Mouse (Mus musculus) 3T3-L1 (cell line): ENCODE measurements at regions not wholly inside any gene's neighbourhood (a gene's known extent, or its start where the extent isn't known, plus 50 kb on each side); places are given as distances from the start of the nearest gene placed in this dataset.

Experiments used
- DNase-seq: peaks from one replicate; pipeline ENCODE4 v3.0.0-alpha.2; 2015; ENCODE audit warnings: low read depth, low spot score

- DNase-seq, result no peak
These were observed 151.3 kb upstream of the 4933402D24Rik start for GRCm38 (mm10) chr1:63920181-63920933.

GRCm38 (mm10) chr1:63918200-63918599, 149.1 kb upstream of the 4933402D24Rik start:
- no peak for DNase-seq

- DNase-seq, result peak; percentile 60
These were observed 148.0 kb upstream of the 4933402D24Rik start for GRCm38 (mm10) chr1:63916907-63917650.

GRCm38 (mm10) chr1:63910765-63911164, 141.7 kb upstream of the 4933402D24Rik start:
- DNase-seq, result no peak

GRCm38 (mm10) chr1:63909191-63909590, 140.1 kb upstream of the 4933402D24Rik start:
- no peak for DNase-seq

- DNase-seq, result no peak
These were observed 134.6 kb upstream of the 4933402D24Rik start for GRCm38 (mm10) chr1:63903620-63904019.

- DNase-seq, result no peak
These were observed 134.1 kb upstream of the 4933402D24Rik start for GRCm38 (mm10) chr1:63903201-63903600.

- no peak for DNase-seq
These were observed 133.3 kb upstream of the 4933402D24Rik start for GRCm38 (mm10) chr1:63902391-63902790.

GRCm38 (mm10) chr1:63899631-63900577, 130.8 kb upstream of the 4933402D24Rik start:
- DNase-seq, result no peak

- DNase-seq, result no peak
These were observed 129.7 kb upstream of the 4933402D24Rik start for GRCm38 (mm10) chr1:63898766-63899165.

GRCm38 (mm10) chr1:63897556-63897955, 128.5 kb upstream of the 4933402D24Rik start:
- DNase-seq, result no peak

GRCm38 (mm10) chr1:63879570-63879969, 110.5 kb upstream of the 4933402D24Rik start:
- DNase-seq, result no peak

GRCm38 (mm10) chr1:63876589-63877251, 107.7 kb upstream of the 4933402D24Rik start:
- DNase-seq, result no peak

- DNase-seq, result no peak
These were observed 106.4 kb upstream of the 4933402D24Rik start for GRCm38 (mm10) chr1:63875297-63875962.

- DNase-seq, result no peak
These were observed 102.8 kb upstream of the 4933402D24Rik start for GRCm38 (mm10) chr1:63871831-63872230.

GRCm38 (mm10) chr1:63869342-63869741, 100.3 kb upstream of the 4933402D24Rik start:
- DNase-seq, result no peak

GRCm38 (mm10) chr1:63857933-63858649, 89.0 kb upstream of the 4933402D24Rik start:
- DNase-seq, result no peak

GRCm38 (mm10) chr1:63857468-63857867, 88.4 kb upstream of the 4933402D24Rik start:
- DNase-seq, result no peak

- DNase-seq, result peak; percentile 69
These were observed 87.3 kb upstream of the 4933402D24Rik start for GRCm38 (mm10) chr1:63856366-63856765.

GRCm38 (mm10) chr1:63854794-63855193, 85.7 kb upstream of the 4933402D24Rik start:
- no peak for DNase-seq
